Mouse (Mus musculus) embryonic fibroblast, embryonic 13.5 days (primary cell): ENCODE results near the gene Wdr25.

ENCODE experiments used
- CTCF ChIP-seq: IDR thresholded peaks from 2 replicates; pipeline ENCODE4 v1.5.1; 2011; ENCODE audit warnings: mild to moderate bottlenecking, control low read depth, low read length, moderate library complexity, borderline replicate concordance; ENCODE audit not compliant: insufficient read depth
- POLR2A ChIP-seq: IDR thresholded peaks from 2 replicates; pipeline ENCODE4 v1.6.1; 2011; ENCODE audit warnings: low read depth, mild to moderate bottlenecking, control low read depth, low read length, moderate library complexity

GRCm38 (mm10) chr12:109038179-109038819, 144.9 kb downstream of the Wdr25 start:
- TF ChIP-seq CTCF (no peak), POLR2A (no peak)
